Mouse (Mus musculus): ENCODE data around the gene Rbm19. TPM values are rescaled to one million over a fixed set of nuclear protein-coding genes. Genes with fewer than 3 reads are reported as not detected.

Rbm19 gene
- polyA plus RNA-seq, 1 experiment from 2014 or later = 24.0 TPM

DNA sequence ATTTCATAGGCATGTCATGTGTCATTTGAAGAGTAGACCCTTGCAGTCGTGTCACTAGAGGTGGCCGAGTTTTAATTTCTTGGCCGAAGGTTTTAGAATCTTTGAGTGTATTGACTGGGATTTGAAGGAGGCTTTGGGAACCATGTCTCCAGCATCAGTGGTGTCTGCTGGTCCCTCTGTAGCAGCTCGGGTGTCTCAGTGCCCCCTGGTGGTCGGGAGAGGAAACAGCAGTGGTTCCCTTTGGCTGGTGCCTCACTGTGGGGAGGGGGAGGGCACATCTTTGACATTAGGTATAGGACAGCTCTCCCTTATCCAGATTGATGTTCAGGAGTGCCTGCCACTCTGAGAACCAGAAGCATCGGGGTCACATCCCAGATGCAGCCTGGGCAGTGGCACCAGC, 17.7 kb downstream of the Rbm19 start:
- DNase-seq (ENCODE audit: low spot score) = peak; percentile 62

DNA sequence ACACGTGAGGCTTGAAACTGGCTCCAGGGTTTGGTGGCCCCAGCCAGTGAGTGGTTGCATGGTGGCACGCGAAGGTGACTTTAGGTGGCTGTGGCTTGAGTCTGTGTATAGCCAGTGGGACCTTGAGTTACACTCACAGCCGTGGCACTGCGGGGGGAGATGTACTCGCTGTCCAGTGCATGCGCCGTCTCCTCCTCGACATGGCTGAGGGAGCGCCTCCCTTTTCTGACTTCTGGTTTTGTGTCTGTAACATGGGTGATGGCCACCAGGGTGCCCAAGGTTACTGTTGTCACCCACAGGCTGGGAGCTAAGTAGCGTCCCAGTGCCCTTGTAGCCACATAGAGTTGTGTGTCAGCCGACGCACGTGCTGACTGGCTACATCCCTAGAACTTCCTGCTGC, 19.1 kb downstream of the Rbm19 start:
- DNase-seq (ENCODE audit: low spot score) = no peak

DNA sequence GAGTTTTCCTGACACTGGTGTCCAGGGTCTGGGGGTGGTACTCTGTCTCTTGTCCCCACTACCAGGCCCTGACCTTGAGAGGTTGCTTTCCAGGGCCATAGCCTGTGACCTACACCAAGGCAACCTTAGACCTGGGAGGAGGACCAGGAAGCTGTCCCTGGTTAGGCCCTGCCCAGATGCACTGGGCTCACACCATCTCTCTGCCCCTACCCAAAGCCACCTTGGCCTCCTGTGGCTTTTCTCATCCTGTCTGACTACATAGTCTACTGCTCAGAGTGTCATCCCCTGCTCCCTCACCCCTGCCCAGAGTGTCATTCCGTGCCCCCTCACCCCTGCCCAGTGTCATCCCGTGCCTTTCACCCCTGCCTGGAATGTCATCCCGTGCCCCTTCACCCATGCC, 19.6 kb downstream of the Rbm19 start:
- DNase-seq (ENCODE audit: low spot score) = no peak

DNA sequence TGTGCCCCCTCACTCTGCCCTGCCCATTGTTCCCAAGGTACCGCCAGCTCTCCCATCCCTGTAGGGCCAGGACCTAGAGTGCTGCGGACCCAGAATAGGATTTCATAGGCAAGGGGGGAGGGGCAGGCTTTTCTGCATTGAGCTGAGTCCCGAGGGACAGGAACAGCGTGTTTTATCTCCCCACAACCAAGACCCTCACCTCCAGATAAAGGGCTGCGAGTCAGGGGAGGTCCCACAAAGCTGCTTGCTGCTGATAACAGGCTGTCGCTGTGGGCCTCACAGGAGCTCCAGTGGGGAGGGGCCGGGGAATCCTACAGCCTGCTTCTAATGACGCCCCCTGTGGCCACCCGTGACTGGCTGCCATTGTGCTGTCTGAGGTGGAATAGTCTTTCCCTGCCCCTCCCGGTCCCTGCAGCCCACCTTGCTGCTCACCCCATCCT, 20.0 kb downstream of the Rbm19 start:
- no peak for DNase-seq (ENCODE audit: low spot score)

DNA sequence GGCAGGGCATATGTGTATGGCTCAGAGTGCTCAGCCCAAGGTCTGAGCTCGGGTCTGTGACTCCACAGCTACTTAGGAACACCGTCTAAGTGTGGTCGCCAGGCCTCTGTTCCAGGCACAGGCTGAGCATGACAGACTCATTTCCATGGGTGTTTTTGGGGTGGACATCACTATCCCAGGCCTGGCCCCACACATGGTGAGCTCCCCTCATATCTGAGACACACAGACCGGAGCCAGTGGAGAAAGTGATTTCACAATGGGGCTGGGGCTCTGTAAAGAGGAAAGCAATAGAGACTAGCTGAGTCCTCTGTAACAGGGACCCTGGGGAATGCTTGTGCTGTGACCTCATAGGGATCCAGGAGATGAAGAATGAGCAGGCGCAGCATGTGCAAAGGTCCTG, 20.8 kb downstream of the Rbm19 start:
- no peak for DNase-seq (ENCODE audit: low spot score)

DNA sequence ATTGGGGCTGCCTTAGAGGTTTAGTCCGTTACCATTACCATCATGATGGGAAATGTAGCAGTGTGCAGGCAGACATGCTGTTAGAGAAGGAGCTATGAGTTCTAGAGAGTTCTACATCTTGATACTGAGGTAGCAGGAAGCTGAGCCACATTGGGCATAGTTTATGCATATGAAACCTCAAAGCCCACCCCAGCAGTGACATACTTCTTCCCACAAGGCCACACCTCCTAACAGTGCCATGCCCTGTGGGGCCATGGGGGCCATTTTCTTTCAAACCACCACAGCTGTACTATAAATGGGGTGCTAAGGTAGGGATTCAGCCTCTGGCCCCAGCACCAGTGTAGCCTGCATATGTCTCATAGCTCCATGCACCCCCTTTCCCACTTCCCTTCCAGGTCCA, 21.6 kb downstream of the Rbm19 start:
- peak; percentile 70 for DNase-seq (ENCODE audit: low spot score)

DNA sequence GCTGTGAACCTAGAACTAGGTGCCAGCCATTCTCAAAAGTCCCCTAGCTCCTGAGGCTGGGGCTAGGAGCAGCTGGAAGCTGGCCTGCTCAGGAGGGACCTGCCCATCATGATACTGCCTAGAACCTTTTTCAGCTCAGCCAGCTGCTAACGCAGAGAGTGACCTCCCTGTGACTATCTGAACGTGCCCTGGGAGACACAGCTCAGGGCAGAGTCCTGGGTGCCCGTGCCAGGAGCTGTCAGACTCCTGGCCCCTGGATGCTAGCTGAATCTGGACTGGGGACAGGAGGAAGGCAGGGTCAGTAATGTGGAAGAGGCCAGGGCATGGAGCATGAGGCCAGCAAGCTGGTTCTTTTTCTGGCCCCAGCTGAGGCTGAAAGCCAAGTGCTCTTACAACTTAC, 22.1 kb downstream of the Rbm19 start:
- DNase-seq (ENCODE audit: low spot score) = no peak

DNA sequence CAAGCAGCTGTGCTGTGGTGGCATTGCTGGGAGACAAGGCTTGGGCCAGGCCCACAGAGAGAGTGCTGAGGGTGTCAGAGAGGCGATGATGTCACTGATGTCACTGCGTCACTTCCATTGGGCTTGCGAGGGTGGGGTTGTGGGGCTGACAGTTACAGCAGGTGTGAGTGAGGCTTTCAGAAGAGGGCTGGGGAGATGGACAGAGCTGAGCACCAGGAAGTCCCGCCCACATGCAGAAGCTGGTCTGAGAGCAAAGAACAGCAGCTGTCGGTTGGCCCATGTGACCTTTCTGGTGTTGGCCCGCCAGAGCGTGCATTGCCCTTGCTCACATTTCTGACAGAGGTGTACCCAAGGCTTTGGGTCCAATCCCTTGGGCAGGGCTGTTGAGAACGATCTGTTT, 23.0 kb downstream of the Rbm19 start:
- DNase-seq (ENCODE audit: low spot score) = peak; percentile 90

DNA sequence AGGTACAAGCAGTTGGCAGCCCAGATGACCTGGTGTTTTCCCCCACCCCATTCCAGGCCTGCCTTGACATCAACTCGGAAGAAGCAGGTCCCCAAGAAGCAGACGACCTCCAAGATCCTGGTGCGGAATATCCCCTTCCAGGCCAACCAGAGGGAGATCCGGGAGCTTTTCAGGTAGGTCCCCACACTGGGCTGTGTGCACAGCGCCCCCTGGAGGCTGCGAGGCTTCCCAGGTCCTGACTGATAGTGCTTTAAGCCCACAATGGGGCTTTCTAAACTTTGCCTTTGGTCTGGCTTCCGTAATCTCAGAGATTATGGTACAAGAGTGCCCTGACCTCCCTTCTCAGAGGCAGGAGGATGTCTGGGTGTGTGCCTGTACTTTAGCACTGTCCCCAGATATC, 27.7 kb downstream of the Rbm19 start:
- DNase-seq (ENCODE audit: low spot score) = peak; percentile 43

DNA sequence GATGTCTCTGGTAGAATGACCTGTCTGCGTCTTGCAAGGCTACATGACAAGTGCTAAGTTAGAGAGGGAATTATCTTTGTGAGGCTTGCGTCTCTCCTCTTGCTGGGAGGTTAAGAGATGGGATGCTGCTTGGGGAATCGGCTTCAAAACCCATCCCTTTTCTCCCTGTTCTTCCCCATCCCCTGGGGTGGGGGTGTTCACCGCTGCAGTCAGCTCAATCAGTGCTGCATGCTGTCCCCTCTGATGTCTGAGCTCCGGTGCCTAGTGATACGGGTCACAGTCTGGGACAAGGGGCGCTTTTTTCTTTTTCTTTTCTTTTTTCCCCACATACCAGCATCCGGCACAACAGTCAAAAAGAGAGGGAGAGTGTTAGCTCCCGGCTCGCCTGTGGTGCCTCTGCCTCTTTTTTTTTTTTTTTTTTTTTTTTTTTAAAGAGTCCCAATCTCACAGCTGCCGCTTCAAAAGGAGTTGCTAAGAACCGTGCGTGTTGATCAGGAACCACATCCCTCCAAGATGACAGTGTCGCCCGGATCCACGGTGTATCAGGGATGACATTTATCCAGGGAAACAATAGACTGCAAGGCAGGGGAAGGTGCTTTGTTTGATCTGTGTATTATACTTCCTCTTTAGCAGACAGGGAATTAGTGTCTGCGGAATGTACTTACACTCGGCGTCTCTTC, 29.2 kb downstream of the Rbm19 start:
- no peak for DNase-seq (ENCODE audit: low spot score)

DNA sequence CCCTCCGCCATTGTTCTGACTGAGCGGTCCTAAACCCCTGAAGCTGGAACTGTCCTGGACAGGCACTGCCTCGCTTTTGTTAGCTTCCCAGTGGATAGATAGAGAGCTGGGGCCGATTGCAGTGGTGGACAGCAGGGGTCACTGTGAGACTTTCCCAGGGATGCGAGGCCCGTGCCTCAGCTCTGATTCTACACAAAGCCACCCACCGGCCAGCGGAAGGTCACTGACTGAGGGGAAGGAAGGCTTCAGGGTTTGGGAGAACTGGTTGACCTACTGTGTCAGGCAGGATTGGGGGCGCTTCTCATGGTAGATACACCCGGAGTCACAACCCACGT, 29.8 kb downstream of the Rbm19 start:
- DNase-seq (ENCODE audit: low spot score) = no peak

DNA sequence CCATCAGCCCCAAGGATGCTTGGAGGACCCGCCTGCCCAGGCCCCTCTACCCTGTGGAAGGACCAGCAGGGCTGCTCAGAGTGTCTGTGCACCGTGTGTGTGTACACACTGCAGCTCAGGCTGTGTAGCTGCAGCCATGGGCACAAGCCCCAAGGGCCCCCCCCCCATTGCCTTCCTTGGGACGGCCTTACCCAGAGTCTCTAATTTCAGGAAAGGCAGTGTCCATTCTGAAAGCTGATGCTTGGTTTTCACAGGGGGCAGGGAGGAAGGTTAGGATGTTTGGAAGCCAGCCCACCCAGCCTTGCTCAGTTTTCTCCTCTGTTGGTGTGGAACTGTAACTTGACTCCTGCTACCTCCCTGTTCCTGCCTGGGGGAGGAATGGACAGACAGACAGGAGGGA, 30.6 kb downstream of the Rbm19 start:
- DNase-seq (ENCODE audit: low spot score) = no peak

DNA sequence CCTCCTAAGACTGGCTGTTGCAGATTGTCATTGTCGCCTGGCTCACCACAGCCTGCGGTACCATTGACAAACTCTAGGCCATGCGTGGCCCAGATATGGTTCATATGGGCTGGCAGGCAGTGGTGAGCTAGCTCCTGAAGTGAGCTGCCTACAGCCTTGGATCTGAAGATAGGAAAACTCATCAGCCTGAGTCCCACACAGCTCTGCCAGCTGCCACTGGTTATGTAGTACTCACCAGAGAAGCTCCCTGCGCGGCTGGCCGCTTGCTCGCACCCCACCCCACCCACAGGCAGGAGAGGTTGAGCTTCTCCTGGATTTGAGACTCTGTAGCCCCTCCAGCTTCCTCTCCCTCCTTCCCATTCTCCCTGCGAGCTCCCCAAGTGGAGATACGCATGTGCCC, 32.0 kb downstream of the Rbm19 start:
- DNase-seq (ENCODE audit: low spot score) = no peak

DNA sequence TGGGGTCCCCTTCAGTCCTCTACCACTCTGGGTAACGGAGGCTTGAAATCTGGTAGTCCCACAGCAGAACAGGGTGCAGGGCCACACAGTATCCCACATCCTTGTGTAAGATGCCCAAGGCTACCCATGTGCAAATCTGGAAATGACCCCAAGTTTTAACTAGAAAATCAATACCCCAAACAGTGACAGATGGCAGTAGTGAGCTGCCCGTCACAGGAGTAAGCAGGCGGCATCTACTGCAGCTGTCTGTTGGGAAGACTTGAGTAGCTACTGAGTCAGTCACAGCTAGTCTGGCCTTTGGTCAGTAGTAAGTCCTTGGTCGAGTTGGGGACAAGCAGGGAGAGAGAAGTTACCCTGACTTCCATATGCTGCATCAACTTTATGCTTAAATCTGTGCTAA, 34.9 kb downstream of the Rbm19 start:
- DNase-seq (ENCODE audit: low spot score) = no peak

DNA sequence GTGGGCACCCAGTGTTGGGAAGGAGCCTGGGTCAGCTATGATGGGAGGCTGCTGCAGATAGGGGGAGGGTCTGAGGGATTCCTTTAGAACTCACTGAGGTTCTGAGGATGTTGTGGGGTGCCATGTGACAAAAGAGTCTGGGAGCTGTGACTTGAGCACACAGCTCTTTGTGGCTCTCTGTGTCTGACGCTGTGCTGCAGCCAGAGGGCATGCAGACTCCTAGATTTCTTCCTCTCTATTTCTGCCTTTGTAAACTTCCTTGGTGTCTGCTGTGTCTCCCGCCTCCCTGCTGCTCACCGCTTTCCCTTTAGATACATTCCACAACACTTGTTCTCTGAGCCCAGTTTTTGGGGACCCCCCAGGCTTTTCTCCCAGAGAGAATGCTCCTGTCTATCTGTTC, 36.9 kb downstream of the Rbm19 start:
- DNase-seq (ENCODE audit: low spot score) = no peak

DNA sequence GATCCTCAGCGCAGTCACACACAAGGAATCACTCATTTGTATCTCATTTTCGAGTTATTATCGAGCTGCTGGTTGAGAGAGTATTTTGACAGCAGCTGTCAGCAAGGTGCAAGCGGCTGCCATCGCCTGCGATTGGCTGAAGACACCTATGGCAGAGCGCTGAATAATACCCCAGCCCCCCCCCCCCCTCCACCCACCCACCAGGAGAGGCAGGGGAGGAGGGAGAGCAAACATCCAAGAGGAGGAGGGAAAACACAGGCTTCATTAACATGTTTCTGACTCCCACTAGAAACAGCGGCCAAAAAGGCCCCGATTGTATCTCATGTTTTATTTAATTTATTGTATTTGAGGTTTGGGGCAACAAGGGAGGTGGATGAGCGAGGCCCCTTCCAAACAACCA, 39.4 kb downstream of the Rbm19 start:
- no peak for DNase-seq (ENCODE audit: low spot score)

DNA sequence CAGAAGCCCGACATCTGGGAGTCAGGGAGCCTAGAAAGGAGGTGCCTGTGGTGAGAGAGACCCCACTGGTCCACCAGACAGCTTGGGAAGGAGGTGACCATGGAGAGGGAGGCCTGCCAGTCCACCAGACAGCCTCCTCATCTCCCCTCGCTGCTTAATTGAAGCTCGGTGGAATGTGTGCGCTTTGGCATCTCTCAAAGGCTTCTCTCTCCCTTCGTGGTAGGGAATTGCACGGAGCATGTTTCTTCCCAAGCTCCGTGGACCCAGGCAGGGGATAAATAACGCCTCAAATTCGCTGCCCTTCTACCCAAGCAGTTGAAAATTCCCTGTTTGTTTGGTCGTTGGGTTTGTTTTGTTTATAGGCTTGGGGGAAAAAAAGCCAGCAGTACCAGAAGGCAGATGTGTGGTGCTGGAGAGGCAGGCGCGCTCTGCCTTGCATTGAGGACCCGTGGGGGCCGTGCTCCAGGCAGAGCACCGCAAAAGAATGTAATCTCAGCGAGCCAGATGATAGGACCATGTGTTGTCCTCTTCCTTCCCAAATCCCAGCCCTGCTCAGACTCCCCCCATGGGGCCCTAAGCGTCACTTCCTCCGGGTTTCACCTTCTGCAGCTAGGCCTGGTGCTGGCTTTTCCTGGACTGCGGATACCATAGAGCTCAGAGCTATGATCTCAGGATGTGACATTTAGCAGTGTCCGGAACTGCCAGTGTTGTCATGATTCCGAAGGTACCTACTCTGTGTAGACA, 40.1 kb downstream of the Rbm19 start:
- DNase-seq (ENCODE audit: low spot score) = no peak

DNA sequence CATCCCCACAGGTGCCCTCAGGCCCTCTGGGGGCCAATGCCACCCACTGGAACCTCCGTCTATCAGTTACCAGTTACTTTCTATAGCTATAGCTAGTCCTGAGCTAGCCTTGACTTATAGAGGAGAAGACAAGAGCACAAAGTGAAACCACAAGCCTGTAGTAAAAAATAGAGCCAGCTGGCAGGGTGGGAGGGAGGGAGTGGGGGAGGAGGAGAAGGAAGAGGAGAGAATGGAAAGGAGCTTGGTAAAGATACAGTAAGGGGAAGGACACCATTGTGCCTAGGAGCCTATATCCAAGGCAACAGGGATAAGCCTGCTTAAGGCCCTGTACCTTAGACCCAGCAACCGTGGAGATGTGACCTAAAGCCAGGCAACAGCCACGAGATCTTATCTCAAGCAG, 40.9 kb downstream of the Rbm19 start:
- DNase-seq (ENCODE audit: low spot score) = no peak

DNA sequence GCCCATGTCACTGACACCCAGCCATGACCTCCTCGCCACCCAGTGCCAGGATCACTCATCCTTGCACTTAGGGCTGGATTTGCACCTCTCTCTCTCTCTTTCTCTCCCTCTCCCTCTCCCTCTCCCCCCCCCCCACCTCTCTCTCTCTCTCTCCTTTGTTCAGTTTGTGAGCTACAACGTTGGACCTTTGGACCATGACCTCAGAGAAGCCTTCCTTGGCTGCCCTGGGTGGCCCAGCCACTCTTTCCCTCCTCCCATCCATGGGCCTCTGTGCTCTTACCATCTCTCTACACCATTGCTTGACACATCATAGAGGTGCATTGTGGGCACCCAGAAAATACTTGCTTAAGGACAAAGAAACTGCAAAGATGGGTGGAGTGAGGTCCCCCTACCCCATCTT, 42.2 kb downstream of the Rbm19 start:
- DNase-seq (ENCODE audit: low spot score) = no peak

DNA sequence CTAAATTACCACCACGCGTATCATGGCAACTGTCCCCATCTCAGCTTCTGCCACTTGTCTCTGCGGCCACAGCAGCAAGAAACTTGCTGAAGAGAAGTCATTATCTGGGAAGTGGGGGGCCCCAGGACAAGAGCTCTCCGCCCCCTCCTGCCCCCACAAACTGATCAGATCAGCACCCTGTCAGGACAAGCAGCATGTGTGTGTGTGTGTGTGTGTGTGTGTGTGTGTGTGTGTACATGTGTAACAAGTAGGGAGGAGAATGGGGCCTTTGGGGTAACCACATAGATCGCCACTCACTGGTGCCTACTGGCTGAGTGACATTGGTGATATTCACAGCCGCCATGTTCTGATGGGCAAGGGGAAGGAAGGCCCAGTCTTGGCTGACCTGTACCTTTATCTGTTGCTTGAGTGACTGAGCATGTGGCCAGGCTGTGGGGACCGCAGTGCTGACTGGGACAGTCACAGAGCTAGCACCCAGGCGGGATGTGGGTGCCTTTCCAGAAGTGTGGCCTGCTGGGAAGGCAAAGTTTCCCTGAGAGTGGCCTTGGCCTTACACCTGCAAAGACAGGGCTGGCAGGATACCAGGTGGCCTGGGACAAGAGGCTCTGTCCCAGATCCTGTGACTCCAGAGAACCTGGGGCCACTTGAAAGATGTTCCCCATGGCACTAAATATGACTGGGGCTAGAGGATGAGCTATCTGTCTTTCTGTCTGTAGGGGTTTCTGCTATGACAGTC, 44.8 kb downstream of the Rbm19 start:
- no peak for DNase-seq (ENCODE audit: low spot score)

DNA sequence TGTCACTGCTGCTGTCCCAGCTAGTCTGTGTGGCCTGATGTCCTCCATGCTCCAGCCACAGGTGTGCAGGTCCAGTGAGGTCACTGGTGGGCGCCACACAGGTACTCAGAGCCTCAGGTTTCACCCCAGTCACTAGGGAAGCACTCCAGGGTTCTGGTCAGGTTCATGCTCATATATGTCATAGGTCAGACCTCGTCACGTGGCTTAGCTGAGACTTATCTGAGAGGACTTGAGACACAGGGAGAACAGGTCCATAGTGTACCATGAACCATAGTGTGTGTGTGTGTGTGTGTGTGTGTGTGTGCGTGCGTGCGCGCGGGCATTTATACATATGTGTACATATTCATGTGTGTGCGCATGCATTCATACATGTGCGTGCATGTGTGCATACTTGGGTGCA, 46.4 kb downstream of the Rbm19 start:
- no peak for DNase-seq (ENCODE audit: low spot score)

DNA sequence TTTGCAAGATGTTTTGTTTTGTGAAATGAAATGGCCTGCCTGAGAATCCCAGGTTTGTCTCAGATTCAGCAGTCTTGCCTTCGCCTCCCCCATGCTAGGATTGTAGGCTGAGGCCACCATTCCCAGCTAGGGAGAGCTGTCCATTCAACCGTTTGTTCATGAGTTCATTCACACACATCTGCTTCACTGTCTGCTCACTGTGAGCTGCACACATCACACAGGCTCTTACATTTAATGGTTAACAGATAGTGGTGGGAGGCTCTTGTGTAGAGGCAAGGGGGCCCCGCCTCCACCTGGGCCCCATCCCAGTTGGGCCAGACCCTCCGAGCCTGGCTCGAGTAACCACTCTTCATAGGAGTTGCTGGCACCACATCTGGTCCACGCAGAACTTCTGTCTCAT, 47.2 kb downstream of the Rbm19 start:
- DNase-seq (ENCODE audit: low spot score) = no peak

DNA sequence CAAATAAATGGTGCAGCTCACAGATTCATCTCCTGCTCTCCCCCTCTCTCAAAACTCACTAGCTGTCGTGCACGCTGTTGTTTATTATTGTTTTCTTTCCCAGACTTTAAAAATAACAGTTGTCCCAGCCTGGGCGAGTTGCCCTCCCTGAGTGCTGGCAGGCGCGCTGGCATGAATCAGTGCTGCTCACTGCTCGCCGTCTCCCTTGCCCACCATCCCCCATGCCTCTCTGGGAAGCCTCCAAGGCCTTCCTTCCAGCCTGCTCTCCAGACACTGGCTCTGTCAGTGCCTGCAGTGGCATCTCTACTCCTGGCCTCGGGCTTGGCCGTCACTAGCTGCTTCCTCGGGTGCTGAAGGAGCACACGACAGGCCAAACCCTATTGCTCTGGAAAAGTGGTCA, 48.2 kb downstream of the Rbm19 start:
- DNase-seq (ENCODE audit: low spot score) = no peak
